Mouse (Mus musculus) brown adipose tissue, adult 24 weeks (tissue): ENCODE results near the gene Gtf2h1. TPM values are rescaled to one million over a fixed set of nuclear protein-coding genes. Genes with fewer than 3 reads are reported as not detected.

ENCODE experiments used
- H3K27ac ChIP-seq: fragments of 200-500 bp; replicated peaks from 2 replicates; pipeline ENCODE4 v1.5.1; 2012; ENCODE audit warnings: low read depth, mild to moderate bottlenecking, low read length
- H3K4me1 ChIP-seq: fragments of 200-500 bp; 2 replicates; pipeline ENCODE4 v1.6.1; 2012; ENCODE audit warnings: low read length, mixed read lengths; ENCODE audit not compliant: control insufficient read depth, insufficient read depth, insufficient read length
- H3K4me3 ChIP-seq: fragments of 200-500 bp; 2 replicates; pipeline ENCODE4 v1.5.1; 2012; ENCODE audit warnings: low read depth, mild to moderate bottlenecking, low read length, moderate library complexity; ENCODE audit not compliant: insufficient read depth
- polyA plus RNA-seq: library from polyadenylated mRNA; stranded (reverse); fragments of >200 nt; gene quantifications from 2 replicates; pipeline ENCODE4 v1.2.4, GENCODE M21; 2012; ENCODE audit not compliant: missing spikeins, insufficient read depth, insufficient read length

Gtf2h1 gene
- polyA plus RNA-seq, 1 experiment, result 24.3 TPM

DNA sequence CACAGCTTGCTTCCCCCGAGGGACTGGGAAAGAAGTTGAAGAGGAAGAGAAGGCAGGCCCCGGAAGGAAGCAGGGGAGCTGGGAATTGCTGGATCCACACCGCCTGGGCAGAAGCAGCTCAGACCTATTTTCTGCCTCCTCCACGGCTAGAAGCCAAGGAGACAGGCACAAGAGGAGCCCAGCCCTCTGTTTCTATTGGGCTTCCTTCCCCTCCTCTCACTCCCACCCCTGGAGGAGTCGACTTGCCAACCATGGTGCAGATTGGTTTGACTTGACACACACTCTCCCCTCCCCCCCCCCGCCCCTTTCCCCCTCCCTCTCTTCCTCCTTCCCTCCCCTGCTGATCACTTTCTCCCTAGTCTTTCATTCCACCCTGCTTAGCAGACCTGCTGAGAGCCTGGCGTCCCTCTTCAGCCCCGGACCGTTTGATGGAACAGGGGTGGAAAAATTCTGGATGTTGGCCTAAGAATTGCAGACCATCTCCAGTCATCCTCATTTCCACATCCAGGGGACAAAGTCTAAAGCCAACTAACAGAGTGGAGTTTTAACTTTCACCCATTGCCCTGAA lies 42.3 kb downstream of the Gtf2h1 start:
- Histone ChIP-seq H3K4me1 (peaks cover 18% of the 10 kb centered on the region; the same call in 1 of the 2 replicates), H3K4me3 (peak overlapping the region; percentile 27; the same call in 1 of the 2 replicates), H3K27ac (peak overlapping the region; percentile 94)

DNA sequence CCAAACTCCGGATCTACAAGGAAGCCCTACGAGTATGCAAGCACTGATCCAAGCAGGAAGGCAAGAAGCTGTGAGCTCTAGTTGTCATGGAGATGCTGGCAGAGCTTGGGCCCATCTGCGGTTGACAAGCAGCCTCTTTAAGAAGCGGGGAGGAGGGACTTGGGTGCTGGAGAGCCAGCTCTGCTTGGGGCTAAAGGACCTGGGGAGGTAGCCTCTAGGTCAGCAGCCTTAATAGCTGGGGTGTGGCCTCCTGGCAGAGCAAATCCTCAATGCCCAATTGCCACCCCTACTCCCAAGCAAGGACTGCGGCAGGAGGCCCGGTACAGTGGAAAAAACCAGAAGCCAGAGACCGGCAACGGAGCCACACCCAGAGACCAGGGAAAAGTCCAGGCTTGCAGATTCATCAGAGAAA lies 43.0 kb downstream of the Gtf2h1 start:
- peak overlapping the region; percentile 93 for H3K27ac ChIP-seq
- H3K4me1 ChIP-seq, result peaks cover 16% of the 10 kb centered on the region; the same call in 1 of the 2 replicates
- 0 out of 2 replicates have a peak overlapping the region, but pooled peaks have one; percentile 5 for H3K4me3 ChIP-seq

DNA sequence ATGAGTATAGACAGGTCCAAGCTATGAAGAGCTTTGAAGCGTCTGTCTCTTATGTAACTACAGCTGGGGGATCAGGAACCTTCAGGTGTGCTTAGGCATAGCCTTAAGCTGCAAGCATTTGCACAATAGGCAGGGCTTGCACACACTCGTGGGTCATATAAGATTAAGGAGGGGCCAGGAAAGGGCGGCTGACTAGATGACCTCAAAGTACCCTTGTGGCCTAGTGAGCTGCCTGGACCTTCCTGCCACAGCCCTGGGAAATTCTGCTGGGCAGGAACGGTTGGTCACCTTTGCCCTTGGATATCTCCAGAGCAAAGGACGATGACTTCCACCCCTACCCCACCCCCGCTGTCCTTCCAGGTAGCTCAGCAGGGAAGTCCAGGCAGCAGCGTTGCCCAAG lies 43.5 kb downstream of the Gtf2h1 start:
- H3K4me1 ChIP-seq, result peaks cover 16% of the 10 kb centered on the region; the same call in 1 of the 2 replicates
- 0 out of 2 replicates have a peak overlapping the region, but pooled peaks have one; percentile 5 for H3K4me3 ChIP-seq
- peak overlapping the region; percentile 93 for H3K27ac ChIP-seq

DNA sequence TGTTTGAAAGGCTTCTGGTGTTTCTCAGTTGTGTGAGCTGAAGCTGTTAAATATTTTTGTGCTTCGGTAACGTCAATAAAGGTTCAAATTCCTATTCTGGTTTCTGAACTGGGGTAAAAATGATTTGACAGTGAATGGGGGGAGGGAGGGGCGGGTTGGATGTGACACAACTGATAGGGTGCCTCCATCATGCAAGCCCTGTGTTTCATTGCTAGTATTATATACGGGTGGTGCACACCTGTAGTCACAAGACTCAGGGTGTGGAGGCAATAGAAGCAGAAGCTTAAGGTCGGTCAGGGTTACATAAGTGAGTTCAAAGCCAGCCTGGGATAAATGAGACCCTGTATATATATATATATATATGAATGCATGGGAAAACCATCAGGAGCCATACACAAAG lies 44.0 kb downstream of the Gtf2h1 start:
- no peak overlapping the region for H3K4me3 ChIP-seq
- H3K27ac ChIP-seq, result peak overlapping the region; percentile 93

DNA sequence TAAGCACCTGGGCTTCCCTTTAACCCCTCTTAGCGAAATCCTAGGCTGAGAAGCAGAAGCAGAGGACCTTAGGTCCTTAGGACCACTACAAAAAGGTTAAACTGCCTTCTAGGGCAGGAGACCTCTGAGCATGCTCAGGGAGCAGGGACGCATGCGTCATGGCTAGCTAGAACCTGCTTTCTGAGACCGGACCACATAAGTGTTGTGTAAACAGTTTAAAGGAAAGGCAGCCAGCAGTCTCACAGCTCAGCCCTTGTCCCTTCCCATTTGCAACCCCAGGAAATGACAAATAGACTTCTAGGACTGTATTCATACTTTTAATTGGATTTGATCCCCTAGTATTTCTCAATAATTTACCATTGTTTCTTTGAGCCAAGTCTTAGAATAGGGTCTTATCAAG lies 44.4 kb downstream of the Gtf2h1 start:
- peaks cover 20% of the 10 kb centered on the region; the same call in 1 of the 2 replicates for H3K4me1 ChIP-seq
- peak overlapping the region; percentile 64; the same call in 1 of the 2 replicates for H3K27ac ChIP-seq
- H3K4me3 ChIP-seq, result no peak overlapping the region

More for the DNA sequence above, 44.0 kb downstream of the Gtf2h1 start:
- peaks cover 16% of the 10 kb centered on the region; the same call in 1 of the 2 replicates for H3K4me1 ChIP-seq

DNA sequence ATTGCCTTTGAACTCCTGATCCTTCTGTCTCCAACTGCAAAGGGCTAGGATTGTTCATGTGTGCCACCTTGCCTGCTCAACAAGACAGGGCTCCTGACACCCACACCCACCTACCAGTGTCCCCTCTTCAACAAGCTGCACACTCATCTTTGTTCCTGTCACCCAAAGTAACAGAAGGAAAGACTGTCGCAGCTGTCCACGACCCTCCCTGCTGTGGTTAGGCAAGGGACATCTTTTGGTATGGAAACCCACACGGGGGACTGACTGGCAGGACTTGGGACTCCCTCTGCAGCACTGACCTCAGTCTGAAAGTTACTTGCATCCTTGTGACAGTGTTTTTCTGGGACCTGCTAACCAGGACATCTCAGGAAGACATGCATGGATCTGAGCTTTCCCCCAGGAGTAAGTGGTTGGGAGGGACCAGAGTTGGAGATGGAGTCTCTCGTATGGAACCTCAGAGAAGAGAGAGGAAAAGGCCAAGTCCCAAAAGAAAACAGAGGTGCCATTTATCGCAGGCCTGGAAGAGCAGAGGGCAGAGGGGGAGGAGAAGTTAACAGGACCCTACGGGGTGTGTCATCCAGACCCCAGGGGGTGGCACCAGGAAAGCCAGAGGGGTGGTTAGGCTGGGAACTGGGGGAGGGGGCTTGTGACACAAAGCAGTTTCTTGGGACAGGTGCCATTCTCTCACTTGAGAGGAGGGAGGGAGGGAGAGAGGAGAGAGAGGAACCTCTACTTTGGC lies 45.1 kb downstream of the Gtf2h1 start, which contains the start of gene Ldha:
Gene Ldha, plus strand, starts transcription at position 689 of the 739 bp plus-strand sequence.
- H3K4me1 ChIP-seq, result peaks cover 20% of the 10 kb centered on the region; the same call in 1 of the 2 replicates
- peak within 1 kb of the TSS; percentile 64; the same call in 1 of the 2 replicates for H3K27ac ChIP-seq
- H3K4me3 ChIP-seq, result no peak within 1 kb of the TSS

DNA sequence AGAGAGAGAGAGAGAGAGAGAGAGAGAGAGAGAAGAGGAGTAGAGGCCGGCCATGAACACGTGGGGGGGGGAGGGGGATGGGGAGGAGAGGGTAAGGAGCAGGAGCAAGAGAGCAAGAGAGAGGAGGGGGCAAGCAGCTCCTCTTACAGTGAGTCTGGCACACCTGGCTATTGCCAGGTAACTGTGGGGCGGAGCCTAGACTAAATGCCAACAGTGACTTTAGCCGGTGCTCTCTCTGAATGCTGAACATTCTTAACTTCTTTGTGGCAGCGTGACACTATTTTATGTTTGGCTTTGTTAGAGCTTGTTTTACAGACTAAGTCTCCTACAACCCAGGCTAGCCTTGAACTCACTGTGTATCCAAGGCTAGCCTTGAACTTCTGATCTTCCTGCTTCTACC lies 46.4 kb downstream of the Gtf2h1 start:
- H3K4me3 ChIP-seq, result no peak overlapping the region
- no peak overlapping the region for H3K27ac ChIP-seq
- H3K4me1 ChIP-seq, result peaks cover 20% of the 10 kb centered on the region; the same call in 1 of the 2 replicates

GRCm38 (mm10) chr7:46843576-46843975 lies 47.7 kb downstream of the Gtf2h1 start:
- Histone ChIP-seq H3K4me3 (no peak overlapping the region), H3K4me1 (peaks cover 16% of the 10 kb centered on the region; the same call in 1 of the 2 replicates), H3K27ac (no peak overlapping the region)

GRCm38 (mm10) chr7:46845211-46845977 lies 49.5 kb downstream of the Gtf2h1 start:
- Histone ChIP-seq H3K27ac (peak overlapping the region; percentile 90), H3K4me3 (peak overlapping the region; percentile 85), H3K4me1 (peaks cover 10% of the 10 kb centered on the region)

GRCm38 (mm10) chr7:46845978-46846485 lies 50.1 kb downstream of the Gtf2h1 start:
- Histone ChIP-seq H3K4me3 (peak overlapping the region; percentile 85), H3K4me1 (peaks cover 10% of the 10 kb centered on the region), H3K27ac (peak overlapping the region; percentile 90)

DNA sequence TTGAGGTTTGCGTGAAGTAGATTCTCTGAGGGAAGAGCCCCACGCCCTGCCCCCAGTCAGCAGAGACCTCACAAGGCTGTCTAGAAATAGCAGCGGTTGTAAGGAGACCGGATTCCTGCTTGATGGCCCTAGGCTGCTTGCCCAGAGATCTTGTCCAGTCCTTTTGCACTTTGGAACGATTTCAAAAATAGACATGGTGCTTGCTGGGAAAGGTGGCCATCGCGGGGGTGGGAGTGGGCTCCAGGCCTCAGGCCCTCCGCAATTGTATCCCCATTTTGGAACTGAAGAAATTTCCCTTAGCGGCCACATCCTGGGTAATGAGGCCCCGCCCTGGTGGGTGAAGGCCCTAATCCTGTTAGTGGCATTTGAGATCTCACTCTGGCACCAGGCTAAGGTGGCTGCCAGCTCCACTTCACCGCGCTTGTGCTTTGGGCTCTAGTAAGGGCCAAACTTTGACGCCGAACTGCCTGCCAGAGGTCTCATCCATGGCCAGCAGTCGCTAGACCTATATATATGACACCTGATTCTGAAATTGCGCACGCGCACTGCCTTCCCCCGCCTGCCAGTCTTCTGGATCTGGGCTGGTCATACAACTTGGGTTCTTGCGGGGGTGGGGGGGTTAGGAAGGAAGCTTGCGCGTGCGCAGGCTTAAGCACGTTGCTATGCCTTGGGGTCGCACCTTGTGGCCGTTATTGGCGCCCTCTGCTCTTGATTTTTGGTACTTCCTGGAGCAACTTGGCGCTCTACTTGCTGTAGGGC lies 50.8 kb downstream of the Gtf2h1 start:
- Histone ChIP-seq H3K27ac (peak overlapping the region; percentile 90), H3K4me3 (peak overlapping the region; percentile 85), H3K4me1 (peaks cover 10% of the 10 kb centered on the region)

DNA sequence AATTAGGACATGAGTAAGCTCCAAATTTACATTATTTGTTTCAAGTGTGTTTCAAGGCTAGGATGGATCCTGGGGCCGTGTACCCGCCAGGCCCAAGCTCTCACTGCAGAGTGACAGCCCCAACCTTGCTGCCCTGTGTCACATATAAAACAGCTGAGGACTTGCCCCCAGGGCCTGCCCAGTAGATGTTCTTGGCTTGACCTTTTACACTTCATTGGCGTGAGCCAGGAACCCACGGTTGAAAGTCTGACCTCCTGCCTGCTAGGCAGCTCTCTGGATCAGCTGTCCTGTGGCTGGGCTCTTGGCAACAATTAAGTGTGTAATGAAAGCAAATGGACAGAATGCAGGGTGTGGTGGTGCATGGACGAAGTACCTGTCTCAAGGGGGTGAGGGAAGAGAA lies 53.4 kb downstream of the Gtf2h1 start:
- H3K4me3 ChIP-seq, result no peak overlapping the region
- peak overlapping the region; percentile 77 for H3K27ac ChIP-seq
- H3K4me1 ChIP-seq, result peaks cover 10% of the 10 kb centered on the region

- no peak overlapping the region for H3K4me3 ChIP-seq
- H3K27ac ChIP-seq, result no peak overlapping the region
- peaks cover 6% of the 10 kb centered on the region for H3K4me1 ChIP-seq
Measured at GRCm38 (mm10) chr7:46851026-46851425, 55.1 kb downstream of the Gtf2h1 start.

DNA sequence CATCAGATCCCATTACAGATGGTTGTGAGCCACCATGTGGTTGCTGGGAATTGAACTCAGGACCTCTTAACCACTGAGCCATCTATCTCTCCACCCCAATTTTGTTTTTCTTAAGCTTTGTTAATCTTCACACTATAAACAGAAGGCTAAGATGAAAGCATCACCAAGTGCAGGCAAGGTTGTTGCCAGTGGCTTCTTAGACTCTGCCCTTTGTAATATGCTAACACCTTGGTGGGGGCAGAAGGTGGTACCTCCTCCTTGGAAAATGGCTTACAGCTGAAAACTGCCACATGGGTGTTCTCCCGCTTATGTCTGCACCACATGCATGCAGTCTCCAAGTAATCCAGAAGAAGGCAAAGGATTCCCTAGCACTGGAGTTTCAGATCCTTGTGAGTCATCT lies 56.8 kb downstream of the Gtf2h1 start:
- Histone ChIP-seq H3K27ac (no peak overlapping the region), H3K4me3 (no peak overlapping the region)

More for the DNA sequence above, 56.8 kb downstream of the Gtf2h1 start:
- peaks cover 4% of the 10 kb centered on the region; the same call in 1 of the 2 replicates for H3K4me1 ChIP-seq
